Mouse (Mus musculus): ENCODE measurements around the gene Mss51. TPM values are rescaled to one million over a fixed set of nuclear protein-coding genes. Genes with fewer than 3 reads are reported as not detected.

Gene Mss51
- polyA plus RNA-seq, 1 experiment: 0.97 TPM

- Histone ChIP-seq H3K27ac (ENCODE audit: insufficient read depth, low read length) (no peak overlapping the region), H3K36me3 (ENCODE audit: control insufficient read depth, insufficient read depth, low read length) (peaks cover 5% of the 10 kb centered on the region), H3K27me3 (ENCODE audit: control insufficient read depth, insufficient read depth, low read length) (no peaks in the 10 kb centered on the region), H3K4me3 (ENCODE audit: extremely low read depth, insufficient read depth, insufficient read length) (no peak overlapping the region), H3K4me1 (ENCODE audit: control insufficient read depth, insufficient read depth, insufficient read length) (no peaks in the 10 kb centered on the region)
- TF ChIP-seq POLR2A (IDR thresholded peaks at IDR 0.05; ENCODE audit: low read depth, low read length) (no peak), CTCF (IDR thresholded peaks at IDR 0.05; ENCODE audit: extremely low read depth, insufficient read depth, insufficient read length, insufficient replicate concordance) (no peak)
- DNase-seq (ENCODE audit: low read depth in 1 of 2, low spot score in 2 of 2): no peak
- WGBS: 90% methylated on average over 2 of the region's 2 CpGs
Measured at GRCm38 (mm10) chr14:20508424-20508823, 11.7 kb upstream of the Mss51 start.

GRCm38 (mm10) chr14:20502966-20503365 lies 6.3 kb upstream of the Mss51 start:
- peaks cover 4% of the 10 kb centered on the region; the same call in 1 of the 2 replicates for H3K4me1 ChIP-seq (ENCODE audit: control insufficient read depth, insufficient read depth, insufficient read length)
- H3K4me3 ChIP-seq (ENCODE audit: extremely low read depth, insufficient read depth, insufficient read length): no peak overlapping the region
- DNase-seq (ENCODE audit: low read depth in 1 of 2, low spot score in 2 of 2): no peak
- no peak overlapping the region for H3K27ac ChIP-seq (ENCODE audit: insufficient read depth, low read length)
- no peaks in the 10 kb centered on the region for H3K27me3 ChIP-seq (ENCODE audit: control insufficient read depth, insufficient read depth, low read length)
- TF ChIP-seq CTCF (IDR thresholded peaks at IDR 0.05; ENCODE audit: extremely low read depth, insufficient read depth, insufficient read length, insufficient replicate concordance) (no peak), POLR2A (IDR thresholded peaks at IDR 0.05; ENCODE audit: low read depth, low read length) (no peak)
- WGBS: 85% methylated on average over 10 of the region's 10 CpGs
- H3K36me3 ChIP-seq (ENCODE audit: control insufficient read depth, insufficient read depth, low read length): peaks cover 7% of the 10 kb centered on the region

- Histone ChIP-seq H3K36me3 (ENCODE audit: control insufficient read depth, insufficient read depth, low read length) (peaks cover 10% of the 10 kb centered on the region), H3K4me1 (ENCODE audit: control insufficient read depth, insufficient read depth, insufficient read length) (peaks cover 4% of the 10 kb centered on the region; the same call in 1 of the 2 replicates), H3K27me3 (ENCODE audit: control insufficient read depth, insufficient read depth, low read length) (no peaks in the 10 kb centered on the region), H3K4me3 (ENCODE audit: extremely low read depth, insufficient read depth, insufficient read length) (no peak overlapping the region), H3K27ac (ENCODE audit: insufficient read depth, low read length) (no peak overlapping the region)
- TF ChIP-seq CTCF (IDR thresholded peaks at IDR 0.05; ENCODE audit: extremely low read depth, insufficient read depth, insufficient read length, insufficient replicate concordance) (no peak), POLR2A (IDR thresholded peaks at IDR 0.05; ENCODE audit: low read depth, low read length) (no peak)
- no peak for DNase-seq (ENCODE audit: low read depth in 1 of 2, low spot score in 2 of 2)
- 96% methylated on average over 3 of the region's 3 CpGs for WGBS
Measured at GRCm38 (mm10) chr14:20499982-20500381, 3.3 kb upstream of the Mss51 start.

- Histone ChIP-seq H3K27ac (ENCODE audit: insufficient read depth, low read length) (no peak overlapping the region), H3K27me3 (ENCODE audit: control insufficient read depth, insufficient read depth, low read length) (no peaks in the 10 kb centered on the region), H3K4me1 (ENCODE audit: control insufficient read depth, insufficient read depth, insufficient read length) (no peaks in the 10 kb centered on the region), H3K36me3 (ENCODE audit: control insufficient read depth, insufficient read depth, low read length) (peaks cover 4% of the 10 kb centered on the region; the same call in 1 of the 2 replicates), H3K4me3 (ENCODE audit: extremely low read depth, insufficient read depth, insufficient read length) (no peak overlapping the region)
- no peak for DNase-seq (ENCODE audit: low read depth in 1 of 2, low spot score in 2 of 2)
- WGBS: 95% methylated on average over 5 of the region's 5 CpGs
- TF ChIP-seq POLR2A (IDR thresholded peaks at IDR 0.05; ENCODE audit: low read depth, low read length): no peak
Measured at GRCm38 (mm10) chr14:20486031-20486430, 10.7 kb downstream of the Mss51 start.

- WGBS: 83% methylated on average over 7 of the region's 7 CpGs
- peaks cover 3% of the 10 kb centered on the region; the same call in 1 of the 2 replicates for H3K36me3 ChIP-seq (ENCODE audit: control insufficient read depth, insufficient read depth, low read length)
- TF ChIP-seq POLR2A (IDR thresholded peaks at IDR 0.05; ENCODE audit: low read depth, low read length): no peak
- no peak for TF ChIP-seq CTCF (IDR thresholded peaks at IDR 0.05; ENCODE audit: extremely low read depth, insufficient read depth, insufficient read length, insufficient replicate concordance)
- DNase-seq (ENCODE audit: low read depth in 1 of 2, low spot score in 2 of 2): no peak
- no peak overlapping the region for H3K27ac ChIP-seq (ENCODE audit: insufficient read depth, low read length)
- peaks cover 3% of the 10 kb centered on the region for H3K4me1 ChIP-seq (ENCODE audit: control insufficient read depth, insufficient read depth, insufficient read length)
- no peak overlapping the region for H3K4me3 ChIP-seq (ENCODE audit: extremely low read depth, insufficient read depth, insufficient read length)
- no peaks in the 10 kb centered on the region for H3K27me3 ChIP-seq (ENCODE audit: control insufficient read depth, insufficient read depth, low read length)
Measured at GRCm38 (mm10) chr14:20482051-20482751, 14.5 kb downstream of the Mss51 start.

GRCm38 (mm10) chr14:20481211-20481610 lies 15.5 kb downstream of the Mss51 start:
- peak in 1 of 2 experiments; percentile 8 for DNase-seq (ENCODE audit: low read depth in 1 of 2, low spot score in 2 of 2)

GRCm38 (mm10) chr14:20480195-20480579 lies 16.5 kb downstream of the Mss51 start:
- Histone ChIP-seq H3K4me3 (ENCODE audit: extremely low read depth, insufficient read depth, insufficient read length) (peak overlapping the region; percentile 99), H3K27me3 (ENCODE audit: control insufficient read depth, insufficient read depth, low read length) (no peaks in the 10 kb centered on the region), H3K27ac (ENCODE audit: insufficient read depth, low read length) (0 out of 2 replicates have a peak overlapping the region, but pooled peaks have one; percentile 73), H3K4me1 (ENCODE audit: control insufficient read depth, insufficient read depth, insufficient read length) (peaks cover 3% of the 10 kb centered on the region), H3K36me3 (ENCODE audit: control insufficient read depth, insufficient read depth, low read length) (peaks cover 3% of the 10 kb centered on the region; the same call in 1 of the 2 replicates)
- DNase-seq (ENCODE audit: low read depth in 1 of 2, low spot score in 2 of 2): no peak
- WGBS: 93% methylated on average over 1 of the region's 1 CpGs
- no peak for TF ChIP-seq POLR2A (IDR thresholded peaks at IDR 0.05; ENCODE audit: low read depth, low read length)
- no peak for TF ChIP-seq CTCF (IDR thresholded peaks at IDR 0.05; ENCODE audit: extremely low read depth, insufficient read depth, insufficient read length, insufficient replicate concordance)

More at GRCm38 (mm10) chr14:20481211-20481610, 15.5 kb downstream of the Mss51 start:
- Histone ChIP-seq H3K27me3 (ENCODE audit: control insufficient read depth, insufficient read depth, low read length) (no peaks in the 10 kb centered on the region), H3K36me3 (ENCODE audit: control insufficient read depth, insufficient read depth, low read length) (peaks cover 3% of the 10 kb centered on the region; the same call in 1 of the 2 replicates), H3K27ac (ENCODE audit: insufficient read depth, low read length) (no peak overlapping the region), H3K4me3 (ENCODE audit: extremely low read depth, insufficient read depth, insufficient read length) (no peak overlapping the region), H3K4me1 (ENCODE audit: control insufficient read depth, insufficient read depth, insufficient read length) (peaks cover 3% of the 10 kb centered on the region)
- WGBS: 53% methylated on average over 5 of the region's 5 CpGs
- TF ChIP-seq POLR2A (IDR thresholded peaks at IDR 0.05; ENCODE audit: low read depth, low read length) (no peak), CTCF (IDR thresholded peaks at IDR 0.05; ENCODE audit: extremely low read depth, insufficient read depth, insufficient read length, insufficient replicate concordance) (no peak)

Measured in spleen, adult 2 months (tissue).